Mouse (Mus musculus): ENCODE data around the gene Ccr10. TPM values are rescaled to one million over a fixed set of nuclear protein-coding genes. Genes with fewer than 3 reads are reported as not detected.
"Not testable (repeated sequence)": the region's sequence is repeated elsewhere in the genome, so short reads cannot be mapped to it uniquely, and the experiment has no call there.

The Ccr10 gene
- polyA plus RNA-seq, 1 experiment from 2014 or later: 0.13 TPM

- no peaks in the 10 kb centered on the region; the same call in 1 of the 2 replicates for H3K36me3 ChIP-seq (ENCODE audit: control insufficient read depth, insufficient read depth, low read length)
- no peaks in the 10 kb centered on the region for H3K9me3 ChIP-seq (ENCODE audit: control insufficient read depth, low read length)
- 41% methylated on average over 14 of the region's 14 CpGs for whole genome bisulfite sequencing
- peaks cover 27% of the 10 kb centered on the region for H3K4me1 ChIP-seq (ENCODE audit: control insufficient read depth, insufficient read depth, low read length)
- peak; percentile 29 for DNase-seq (ENCODE audit: low spot score)
- ATAC-seq (ENCODE audit: insufficient number of reproducible peaks, low FRiP score, low TSS enrichment, low read depth): no peak
- H3K4me2 ChIP-seq (ENCODE audit: low read depth, severe bottlenecking): no peak overlapping the region
- no peak overlapping the region for H3K9ac ChIP-seq (ENCODE audit: low read length)
- no peak overlapping the region for H3K4me3 ChIP-seq (ENCODE audit: low read depth, low read length)
- peaks cover 89% of the 10 kb centered on the region for H3K27me3 ChIP-seq (ENCODE audit: control insufficient read depth, insufficient read depth, low read length)
- no peak overlapping the region for H3K27ac ChIP-seq (replicated peaks; ENCODE audit: low read depth, low read length)
Observed at GRCm38 (mm10) chr11:101166357-101166756, 8.9 kb downstream of the Ccr10 start.

- peak overlapping the region; percentile 75 for H3K4me2 ChIP-seq (ENCODE audit: low read depth, severe bottlenecking)
- no peaks in the 10 kb centered on the region for H3K9me3 ChIP-seq (ENCODE audit: control insufficient read depth, low read length)
- H3K9ac ChIP-seq (ENCODE audit: low read length): no peak overlapping the region
- peak; percentile 54 for DNase-seq (ENCODE audit: low spot score)
- 4% methylated on average over 35 of the region's 35 CpGs for WGBS
- no peak overlapping the region for H3K27ac ChIP-seq (replicated peaks; ENCODE audit: low read depth, low read length)
- peaks cover 18% of the 10 kb centered on the region for H3K4me1 ChIP-seq (ENCODE audit: control insufficient read depth, insufficient read depth, low read length)
- peak overlapping the region; percentile 32 for H3K4me3 ChIP-seq (ENCODE audit: low read depth, low read length)
- ATAC-seq (ENCODE audit: insufficient number of reproducible peaks, low FRiP score, low TSS enrichment, low read depth): no peak
- H3K27me3 ChIP-seq (ENCODE audit: control insufficient read depth, insufficient read depth, low read length): peaks cover 79% of the 10 kb centered on the region
- no peaks in the 10 kb centered on the region; the same call in 1 of the 2 replicates for H3K36me3 ChIP-seq (ENCODE audit: control insufficient read depth, insufficient read depth, low read length)
Observed at GRCm38 (mm10) chr11:101164677-101165580, 10.3 kb downstream of the Ccr10 start.

GRCm38 (mm10) chr11:101164351-101164665 is 10.9 kb downstream of the Ccr10 start:
- Histone ChIP-seq H3K9me3 (ENCODE audit: control insufficient read depth, low read length) (no peaks in the 10 kb centered on the region), H3K4me1 (ENCODE audit: control insufficient read depth, insufficient read depth, low read length) (peaks cover 16% of the 10 kb centered on the region), H3K4me3 (ENCODE audit: low read depth, low read length) (peak overlapping the region; percentile 32), H3K36me3 (ENCODE audit: control insufficient read depth, insufficient read depth, low read length) (no peaks in the 10 kb centered on the region; the same call in 1 of the 2 replicates), H3K9ac (ENCODE audit: low read length) (peak overlapping the region; percentile 30; the same call in 1 of the 2 replicates), H3K27me3 (ENCODE audit: control insufficient read depth, insufficient read depth, low read length) (peaks cover 73% of the 10 kb centered on the region), H3K4me2 (ENCODE audit: low read depth, severe bottlenecking) (peak overlapping the region; percentile 75), H3K27ac (replicated peaks; ENCODE audit: low read depth, low read length) (no peak overlapping the region)
- DNase-seq (ENCODE audit: low spot score): peak; percentile 41
- WGBS: under 1% methylated on average over 21 of the region's 21 CpGs
- no peak for ATAC-seq (ENCODE audit: insufficient number of reproducible peaks, low FRiP score, low TSS enrichment, low read depth)

- DNase-seq (ENCODE audit: low spot score): peak; percentile 41
- H3K27ac ChIP-seq (replicated peaks; ENCODE audit: low read depth, low read length): no peak overlapping the region
- H3K4me2 ChIP-seq (ENCODE audit: low read depth, severe bottlenecking): peak overlapping the region; percentile 75
- H3K36me3 ChIP-seq (ENCODE audit: control insufficient read depth, insufficient read depth, low read length): no peaks in the 10 kb centered on the region; the same call in 1 of the 2 replicates
- H3K27me3 ChIP-seq (ENCODE audit: control insufficient read depth, insufficient read depth, low read length): peaks cover 67% of the 10 kb centered on the region
- WGBS: 5% methylated on average over 49 of the region's 49 CpGs
- no peak for ATAC-seq (ENCODE audit: insufficient number of reproducible peaks, low FRiP score, low TSS enrichment, low read depth)
- H3K4me1 ChIP-seq (ENCODE audit: control insufficient read depth, insufficient read depth, low read length): peaks cover 16% of the 10 kb centered on the region
- H3K9ac ChIP-seq (ENCODE audit: low read length): peak overlapping the region; percentile 30; the same call in 1 of the 2 replicates
- H3K4me3 ChIP-seq (ENCODE audit: low read depth, low read length): peak overlapping the region; percentile 32
- H3K9me3 ChIP-seq (ENCODE audit: control insufficient read depth, low read length): no peaks in the 10 kb centered on the region
Observed at GRCm38 (mm10) chr11:101163476-101164350, 11.5 kb downstream of the Ccr10 start.

GRCm38 (mm10) chr11:101162772-101163171 is 12.5 kb downstream of the Ccr10 start:
- ATAC-seq (ENCODE audit: insufficient number of reproducible peaks, low FRiP score, low TSS enrichment, low read depth): no peak
- no peaks in the 10 kb centered on the region for H3K9me3 ChIP-seq (ENCODE audit: control insufficient read depth, low read length)
- 0 out of 2 replicates have a peak overlapping the region, but pooled peaks have one; percentile 7 for H3K4me2 ChIP-seq (ENCODE audit: low read depth, severe bottlenecking)
- H3K9ac ChIP-seq (ENCODE audit: low read length): no peak overlapping the region
- H3K36me3 ChIP-seq (ENCODE audit: control insufficient read depth, insufficient read depth, low read length): no peaks in the 10 kb centered on the region
- DNase-seq (ENCODE audit: low spot score): no peak
- H3K4me1 ChIP-seq (ENCODE audit: control insufficient read depth, insufficient read depth, low read length): peaks cover 16% of the 10 kb centered on the region
- no peak overlapping the region for H3K4me3 ChIP-seq (ENCODE audit: low read depth, low read length)
- H3K27me3 ChIP-seq (ENCODE audit: control insufficient read depth, insufficient read depth, low read length): peaks cover 57% of the 10 kb centered on the region
- no peak overlapping the region for H3K27ac ChIP-seq (replicated peaks; ENCODE audit: low read depth, low read length)
- WGBS: 55% methylated on average over 5 of the region's 5 CpGs

- H3K9me3 ChIP-seq (ENCODE audit: control insufficient read depth, low read length): no peaks in the 10 kb centered on the region
- no peak overlapping the region for H3K27ac ChIP-seq (replicated peaks; ENCODE audit: low read depth, low read length)
- no peaks in the 10 kb centered on the region for H3K36me3 ChIP-seq (ENCODE audit: control insufficient read depth, insufficient read depth, low read length)
- no peak overlapping the region for H3K4me2 ChIP-seq (ENCODE audit: low read depth, severe bottlenecking)
- H3K4me3 ChIP-seq (ENCODE audit: low read depth, low read length): no peak overlapping the region
- no peak for DNase-seq (ENCODE audit: low spot score)
- no peak overlapping the region for H3K9ac ChIP-seq (ENCODE audit: low read length)
- no peak for ATAC-seq (ENCODE audit: insufficient number of reproducible peaks, low FRiP score, low TSS enrichment, low read depth)
- WGBS: 58% methylated on average over 5 of the region's 5 CpGs
- peaks cover 16% of the 10 kb centered on the region for H3K4me1 ChIP-seq (ENCODE audit: control insufficient read depth, insufficient read depth, low read length)
- peaks cover 52% of the 10 kb centered on the region for H3K27me3 ChIP-seq (ENCODE audit: control insufficient read depth, insufficient read depth, low read length)
Observed at GRCm38 (mm10) chr11:101162301-101162700, 12.9 kb downstream of the Ccr10 start.

GRCm38 (mm10) chr11:101161551-101161950 is 13.7 kb downstream of the Ccr10 start:
- Histone ChIP-seq H3K27ac (replicated peaks; ENCODE audit: low read depth, low read length) (no peak overlapping the region), H3K4me3 (ENCODE audit: low read depth, low read length) (no peak overlapping the region), H3K4me1 (ENCODE audit: control insufficient read depth, insufficient read depth, low read length) (peaks cover 16% of the 10 kb centered on the region), H3K9ac (ENCODE audit: low read length) (no peak overlapping the region), H3K9me3 (ENCODE audit: control insufficient read depth, low read length) (no peaks in the 10 kb centered on the region), H3K36me3 (ENCODE audit: control insufficient read depth, insufficient read depth, low read length) (no peaks in the 10 kb centered on the region), H3K4me2 (ENCODE audit: low read depth, severe bottlenecking) (no peak overlapping the region), H3K27me3 (ENCODE audit: control insufficient read depth, insufficient read depth, low read length) (peaks cover 50% of the 10 kb centered on the region)
- ATAC-seq (ENCODE audit: insufficient number of reproducible peaks, low FRiP score, low TSS enrichment, low read depth) (no peak), DNase-seq (ENCODE audit: low spot score) (no peak)
- WGBS: 83% methylated on average over 15 of the region's 15 CpGs

- not testable (repeated sequence) for H3K4me2 ChIP-seq (ENCODE audit: low read depth, severe bottlenecking); H3K36me3 ChIP-seq (ENCODE audit: control insufficient read depth, insufficient read depth, low read length); H3K9ac ChIP-seq (ENCODE audit: low read length); ATAC-seq (ENCODE audit: insufficient number of reproducible peaks, low FRiP score, low TSS enrichment, low read depth); DNase-seq (ENCODE audit: low spot score); H3K4me3 ChIP-seq (ENCODE audit: low read depth, low read length); H3K27ac ChIP-seq (replicated peaks; ENCODE audit: low read depth, low read length); H3K9me3 ChIP-seq (ENCODE audit: control insufficient read depth, low read length)
- H3K27me3 ChIP-seq (ENCODE audit: control insufficient read depth, insufficient read depth, low read length): peaks cover 45% of the 10 kb centered on the region
- peaks cover 19% of the 10 kb centered on the region for H3K4me1 ChIP-seq (ENCODE audit: control insufficient read depth, insufficient read depth, low read length)
- 76% methylated on average over 5 of the region's 8 CpGs for WGBS
Observed at GRCm38 (mm10) chr11:101160981-101161505, 14.2 kb downstream of the Ccr10 start.
